Mouse (Mus musculus) stomach, postnatal 0 days (tissue): Measurements from ENCODE around the gene Efemp2.

ENCODE experiments used
- CTCF ChIP-seq: IDR thresholded peaks from 2 replicates; pipeline ENCODE4 v1.5.1; 2016; ENCODE audit warnings: antibody characterized with exemption, low read depth, mild to moderate bottlenecking, moderate library complexity
- EP300 ChIP-seq: optimal IDR thresholded peaks from 2 replicates; pipeline ENCODE3; 2016; ENCODE audit warnings: antibody characterized with exemption

- TF ChIP-seq CTCF, result no peak
- TF ChIP-seq EP300, result no peak
These were observed 22.3 kb downstream of the Efemp2 start for GRCm38 (mm10) chr19:5496052-5496370.
